Mouse (Mus musculus): ENCODE data around the gene Foxr2. TPM values are rescaled to one million over a fixed set of nuclear protein-coding genes. Genes with fewer than 3 reads are reported as not detected.

Gene Foxr2
- polyA plus RNA-seq, 1 experiment from 2014 or later, result not detected

Other genes starting within 250 kb of the Foxr2 start
- gene Usp51, start 112.3 kb upstream of the Foxr2 start, polyA plus RNA-seq (2015; fragmentation: Nextera tagmentation; extraction: Ambion mirVana), result 0.37 and 0.56 TPM in 2 replicates
- gene Mageh1, start 81.2 kb upstream of the Foxr2 start, polyA plus RNA-seq (2015; fragmentation: Nextera tagmentation; extraction: Ambion mirVana), result 30.2 and 31.1 TPM in 2 replicates
- gene Rragb, start 21.2 kb downstream of the Foxr2 start, polyA plus RNA-seq (2015; fragmentation: Nextera tagmentation; extraction: Ambion mirVana), result 0.93 and 2.0 TPM in 2 replicates
- gene Klf8, start 118.7 kb downstream of the Foxr2 start, polyA plus RNA-seq (2015; fragmentation: Nextera tagmentation; extraction: Ambion mirVana), result 0.37 and 0.50 TPM in 2 replicates

Data from intestine, embryonic 16.5 days (tissue).